Mouse (Mus musculus) erythroblast, adult 5-6 weeks (primary cell): ENCODE results near the gene Scamp3. TPM values are rescaled to one million over a fixed set of nuclear protein-coding genes. Genes with fewer than 3 reads are reported as not detected.
A peak's percentile ranks its signal among the peaks of the same experiment; 100 is the strongest.
"Not testable (repeated sequence)": the region's sequence is repeated elsewhere in the genome, so short reads cannot be mapped to it uniquely, and the experiment has no call there.

ENCODE experiments used
- ATAC-seq: replicated peaks from 2 replicates; pipeline ENCODE4 v1.8.0; 2016; ENCODE audit warnings: moderate number of reproducible peaks, mild to moderate bottlenecking, moderate TSS enrichment, inconsistent platforms; ENCODE audit not compliant: poor library complexity, low FRiP score, severe bottlenecking
- total RNA-seq, 2 experiments: library from RNA; stranded (forward) in 1 of 2; stranded (reverse) in 1 of 2; fragments of 150-400 nt in 1 of 2; fragments of 200-764, 138-1000 nt in 1 of 2; gene quantifications; 2 replicates each; pipeline versions ENCODE4 v1.2.3 to v1.2.4; 2015 to 2017; ENCODE audit warnings: low replicate concordance in 2 of 2

Gene Scamp3
- total RNA-seq, 2 experiments from 2014 or later = 5.8 to 24.0 TPM

DNA sequence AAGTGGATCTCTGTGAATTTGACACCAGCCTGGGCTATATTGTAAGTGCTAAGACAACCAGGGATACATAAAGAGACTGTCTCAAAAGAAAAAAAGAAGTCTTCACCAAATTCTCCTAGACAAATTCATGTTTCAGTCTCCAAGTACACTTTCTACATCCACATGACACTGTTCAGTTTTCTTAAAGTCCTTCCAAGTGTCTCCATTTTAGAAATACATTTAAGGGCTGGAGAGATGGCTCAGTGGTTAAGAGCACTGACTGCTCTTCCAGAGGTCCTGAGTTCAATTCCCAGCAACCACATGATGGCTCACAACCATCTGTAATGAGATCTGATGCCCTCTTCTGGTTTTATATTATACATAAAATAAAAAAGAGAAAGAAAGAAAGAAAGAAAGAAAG lies 16.1 kb upstream of the Scamp3 start:
- ATAC-seq = not testable (repeated sequence)

DNA sequence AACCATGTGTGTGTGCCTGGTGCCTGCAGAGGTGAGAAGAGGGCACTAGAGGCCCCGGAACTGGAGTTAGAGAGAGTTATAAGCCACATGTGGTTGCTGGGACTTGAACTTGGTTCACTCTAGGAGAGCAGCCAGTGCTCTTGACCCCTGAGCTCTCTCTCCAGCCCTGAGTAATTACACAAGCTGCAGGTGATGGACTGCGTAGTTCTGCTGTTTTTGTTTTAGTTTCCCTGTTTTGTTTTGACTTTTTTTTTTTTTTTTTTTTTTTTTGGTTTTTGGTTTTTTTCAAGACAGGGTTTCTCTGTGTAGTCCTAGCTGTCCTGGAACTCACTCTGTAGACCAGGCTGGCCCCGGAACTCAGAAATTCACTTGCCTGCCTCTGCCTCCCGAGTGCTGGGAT lies 15.5 kb upstream of the Scamp3 start:
- ATAC-seq = no peak

DNA sequence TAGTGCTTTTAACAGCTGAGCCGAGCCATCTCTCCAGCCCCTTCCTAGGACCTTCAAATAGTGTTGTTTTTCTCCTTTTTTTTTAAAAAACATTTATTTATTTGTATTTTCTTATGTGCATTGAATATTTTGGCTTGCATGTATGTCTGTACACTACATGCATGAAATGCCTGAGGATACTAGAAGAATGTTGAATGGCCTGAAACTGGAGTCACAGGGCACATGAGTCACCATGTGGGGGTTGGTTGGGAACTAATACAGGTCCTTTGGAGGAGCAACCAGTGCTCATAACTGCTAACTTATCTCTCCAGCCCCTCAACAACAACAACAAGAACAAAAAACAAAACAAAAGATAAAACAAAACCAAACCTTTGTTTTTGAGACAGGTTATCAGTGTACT lies 14.2 kb upstream of the Scamp3 start:
- ATAC-seq = no peak

DNA sequence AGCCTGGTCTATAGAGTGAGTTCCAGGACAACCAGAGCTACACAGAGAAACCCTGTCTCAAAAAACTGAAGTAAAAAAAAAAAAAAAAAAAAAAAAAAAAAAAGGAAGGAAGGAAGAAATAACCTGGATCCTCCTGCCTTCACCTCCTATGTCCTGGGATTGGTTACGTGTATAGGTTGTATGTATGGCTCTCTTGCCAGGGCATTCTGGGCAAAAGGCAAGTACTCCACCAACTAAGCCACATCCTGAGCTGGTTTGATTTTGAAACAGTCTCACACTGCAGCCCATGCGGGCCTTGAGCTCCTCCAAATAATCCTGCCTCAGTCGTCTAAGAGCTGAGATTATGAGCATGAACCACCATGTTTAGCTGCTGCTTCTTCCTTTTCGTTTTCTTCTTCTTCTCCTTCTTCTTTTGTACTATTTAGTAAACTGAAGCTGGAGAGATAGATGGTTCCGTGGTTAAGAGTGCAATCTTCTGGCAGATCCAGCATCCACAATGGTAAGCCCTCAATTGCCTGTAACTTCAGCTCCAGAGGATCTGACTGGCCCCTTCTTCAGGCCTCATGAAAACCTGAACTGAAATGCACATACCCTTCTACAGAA lies 13.5 kb upstream of the Scamp3 start:
- ATAC-seq = 0 out of 2 replicates have a peak, but pooled peaks have one; percentile 6

GRCm38 (mm10) chr3:89164506-89165267 lies 12.6 kb upstream of the Scamp3 start, which contains the start of gene Clk2:
Gene Clk2, plus strand, starts transcription at chr3:89164795.
- ATAC-seq = peak; percentile 98

GRCm38 (mm10) chr3:89165268-89165870 lies 11.9 kb upstream of the Scamp3 start:
- ATAC-seq = peak; percentile 16; the same call in 1 of the 2 replicates

DNA sequence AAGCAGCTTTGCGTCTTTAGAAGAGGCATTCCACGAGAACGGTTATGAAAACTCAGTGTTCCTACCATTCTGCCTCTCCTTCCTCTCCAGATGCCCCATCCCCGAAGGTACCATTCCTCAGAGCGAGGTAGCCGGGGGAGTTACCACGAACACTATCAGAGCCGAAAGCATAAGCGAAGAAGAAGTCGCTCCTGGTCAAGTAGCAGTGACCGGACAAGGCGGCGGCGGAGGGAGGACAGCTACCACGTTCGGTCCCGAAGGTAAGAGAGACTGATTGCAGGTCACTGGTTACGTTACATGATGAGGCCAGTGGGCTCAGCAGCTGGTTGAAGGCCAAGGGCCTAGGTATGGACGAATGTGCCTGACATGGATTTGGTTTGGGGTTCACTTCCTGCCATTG lies 10.3 kb upstream of the Scamp3 start:
- ATAC-seq = no peak

DNA sequence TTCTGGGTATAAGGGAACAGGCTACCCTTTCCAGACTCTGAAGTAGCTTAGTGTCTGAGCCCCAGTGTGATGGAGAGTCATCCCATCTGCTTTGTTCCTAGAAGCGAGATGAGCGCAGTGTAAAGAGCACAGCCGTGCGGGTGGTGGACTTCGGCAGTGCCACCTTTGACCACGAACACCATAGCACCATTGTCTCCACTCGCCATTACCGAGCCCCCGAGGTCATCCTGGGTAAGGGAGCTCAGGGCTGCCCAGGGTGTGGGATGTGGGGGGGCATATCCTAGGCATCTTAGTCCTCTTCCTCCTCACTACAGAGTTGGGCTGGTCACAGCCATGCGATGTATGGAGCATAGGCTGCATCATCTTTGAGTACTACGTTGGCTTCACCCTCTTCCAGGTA lies 2.4 kb upstream of the Scamp3 start:
- no peak for ATAC-seq

GRCm38 (mm10) chr3:89175544-89175943 lies 1.7 kb upstream of the Scamp3 start:
- no peak for ATAC-seq

GRCm38 (mm10) chr3:89176421-89176820 lies 852 bp upstream of the Scamp3 start:
- ATAC-seq = no peak

DNA sequence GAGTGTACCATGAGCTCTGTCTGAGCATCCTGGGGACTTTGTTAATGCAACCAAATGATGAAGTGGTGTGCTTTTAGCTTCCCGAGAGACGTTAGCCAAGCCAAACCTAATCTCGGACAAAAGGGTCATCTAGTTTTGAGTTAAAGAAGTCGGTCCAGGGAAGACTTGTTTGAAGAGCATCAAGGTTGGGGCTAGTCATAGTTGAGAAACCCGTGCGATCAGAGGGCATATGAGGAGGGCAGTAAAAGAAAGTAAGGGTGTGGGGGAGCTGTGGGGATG lies 773 bp downstream of the Scamp3 start:
- no peak for ATAC-seq

GRCm38 (mm10) chr3:89179056-89179455 lies 1.8 kb downstream of the Scamp3 start:
- ATAC-seq = no peak

DNA sequence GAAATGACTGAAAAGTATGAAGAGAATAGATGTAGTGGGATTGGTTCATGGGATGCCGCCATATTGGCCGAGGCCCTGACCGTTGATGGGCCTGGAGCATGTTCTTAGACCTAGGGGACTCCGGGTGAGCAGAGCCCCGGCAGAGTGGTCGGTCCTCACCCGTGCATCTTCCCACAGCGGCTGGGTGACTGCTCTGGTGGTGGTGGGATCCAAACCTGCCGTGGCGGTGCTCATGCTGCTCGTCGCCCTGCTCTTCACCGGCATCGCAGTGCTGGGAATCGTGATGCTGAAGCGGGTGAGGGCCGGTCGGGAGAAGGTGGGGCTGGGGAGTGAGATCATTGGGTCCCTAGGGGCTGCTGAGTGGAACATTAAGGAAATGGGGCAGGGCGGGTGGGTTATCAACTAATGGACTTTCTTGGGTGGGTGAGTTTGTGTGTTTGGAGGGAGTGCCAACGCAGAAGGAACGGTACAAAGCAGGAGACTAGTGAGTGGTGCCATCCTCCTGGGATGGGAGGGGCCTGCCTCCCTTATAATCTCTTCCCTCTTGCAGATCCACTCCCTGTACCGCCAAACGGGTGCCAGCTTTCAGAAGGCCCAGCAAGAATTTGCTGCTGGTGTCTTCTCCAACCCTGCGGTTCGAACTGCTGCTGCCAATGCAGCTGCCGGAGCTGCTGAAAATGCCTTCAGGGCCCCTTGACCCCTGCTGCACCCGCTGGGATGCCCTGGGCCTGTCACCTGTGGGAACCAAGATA lies 4.7 kb downstream of the Scamp3 start:
- ATAC-seq = no peak

GRCm38 (mm10) chr3:89182531-89183057 lies 5.3 kb downstream of the Scamp3 start:
- no peak for ATAC-seq

- ATAC-seq = peak; percentile 85
These were observed 6.0 kb downstream of the Scamp3 start, which contains the start of gene Fam189b for GRCm38 (mm10) chr3:89183058-89183958. Gene Fam189b, plus strand, starts transcription at chr3:89183143.

GRCm38 (mm10) chr3:89183959-89184315 lies 6.7 kb downstream of the Scamp3 start:
- ATAC-seq = no peak

- ATAC-seq = no peak
These were observed 9.9 kb downstream of the Scamp3 start for GRCm38 (mm10) chr3:89187197-89187596.

- ATAC-seq = no peak
These were observed 10.6 kb downstream of the Scamp3 start for GRCm38 (mm10) chr3:89187690-89188477.

DNA sequence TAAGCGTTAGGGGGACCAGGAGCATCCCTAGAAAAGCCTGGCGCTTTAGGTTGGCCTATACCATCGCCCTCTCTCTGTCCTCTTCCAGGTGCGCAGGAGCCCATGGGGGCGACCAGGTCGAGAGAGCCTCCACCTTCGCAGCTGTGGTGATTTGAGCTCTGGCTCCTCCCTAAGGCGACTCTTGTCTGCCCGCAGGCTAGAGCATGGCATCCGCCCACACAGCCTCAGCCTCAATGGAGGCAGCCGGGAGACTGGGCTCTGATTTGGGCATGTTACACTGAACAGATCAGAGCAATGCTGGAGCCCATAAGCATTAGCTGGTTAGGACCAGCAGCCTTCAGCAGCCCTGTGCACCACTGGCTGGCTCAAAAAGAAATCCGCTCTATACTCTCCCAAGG lies 11.2 kb downstream of the Scamp3 start:
- ATAC-seq = no peak
